Mouse (Mus musculus) midbrain, embryonic 12.5 days (tissue): ENCODE results near the gene Oprm1. TPM values are rescaled to one million over a fixed set of nuclear protein-coding genes. Genes with fewer than 3 reads are reported as not detected.

Experiments used
- ATAC-seq: fragments of 200-750 bp; cut with Nextera tagmentation; 2 replicates; pipeline ENCODE4 v1.8.0; 2017; ENCODE audit warnings: low read depth, moderate TSS enrichment, moderate library complexity; ENCODE audit not compliant: low FRiP score
- H3K27ac ChIP-seq: fragments of 300-500 bp; sonication (generic); replicated peaks from 2 replicates; pipeline ENCODE4 v1.5.1; 2016; ENCODE audit warnings: mild to moderate bottlenecking
- H3K27me3 ChIP-seq: fragments of 300-500 bp; sonication (generic); 2 replicates; pipeline ENCODE4 v1.6.1; 2016; ENCODE audit warnings: mild to moderate bottlenecking
- H3K36me3 ChIP-seq: fragments of 300-500 bp; sonication (generic); 2 replicates; pipeline ENCODE4 v1.6.1; 2016
- H3K4me1 ChIP-seq: fragments of 300-500 bp; sonication (generic); 2 replicates; pipeline ENCODE4 v1.6.1; 2016
- H3K4me2 ChIP-seq: fragments of 300-500 bp; sonication (generic); replicated peaks from 2 replicates; pipeline ENCODE4 v1.6.1; 2016; ENCODE audit warnings: mild to moderate bottlenecking, moderate library complexity
- H3K4me3 ChIP-seq: fragments of 300-500 bp; sonication (generic); 2 replicates; pipeline ENCODE4 v1.5.1; 2016; ENCODE audit warnings: mild to moderate bottlenecking
- H3K9ac ChIP-seq: fragments of 300-500 bp; sonication (generic); replicated peaks from 2 replicates; pipeline ENCODE4 v1.6.1; 2016; ENCODE audit warnings: mild to moderate bottlenecking, moderate library complexity
- H3K9me3 ChIP-seq: fragments of 300-500 bp; sonication (generic); 2 replicates; pipeline ENCODE4 v1.6.1; 2016; ENCODE audit warnings: mild to moderate bottlenecking
- WGBS: fragments of 180-500 bp; shearing (Covaris S2); methylation state at CpG from one replicate; pipeline ENCODE4 v1.1.7; 2016; 5-methylcytosine and 5-hydroxymethylcytosine counted together
- polyA plus RNA-seq: library from polyadenylated mRNA; unstranded; fragments of >200 nt; fragmentation: Nextera tagmentation; extraction: Ambion mirVana; gene quantifications from 2 replicates; pipeline ENCODE4 v1.2.1, GENCODE M21; 2016

Oprm1 gene
- 0.13 and 0.26 TPM in 2 replicates for polyA plus RNA-seq

- WGBS: 92% methylated on average over 3 of the region's 3 CpGs
- no peak within 1 kb of the TSS for H3K4me3 ChIP-seq
- no peak within 1 kb of the TSS for H3K9ac ChIP-seq
- H3K9me3 ChIP-seq: no peaks in the 10 kb centered on the region
- no peak for ATAC-seq
- H3K27ac ChIP-seq: no peak within 1 kb of the TSS
- H3K4me2 ChIP-seq: no peak within 1 kb of the TSS
- no peaks in the 10 kb centered on the region for H3K4me1 ChIP-seq
- H3K36me3 ChIP-seq: no peaks in the 10 kb centered on the region
- H3K27me3 ChIP-seq: no peaks in the 10 kb centered on the region
These were observed at the start of gene Oprm1 for GRCm38 (mm10) chr10:6758206-6758605. Gene Oprm1 (plus strand): TSS chr10:6758506.

DNA sequence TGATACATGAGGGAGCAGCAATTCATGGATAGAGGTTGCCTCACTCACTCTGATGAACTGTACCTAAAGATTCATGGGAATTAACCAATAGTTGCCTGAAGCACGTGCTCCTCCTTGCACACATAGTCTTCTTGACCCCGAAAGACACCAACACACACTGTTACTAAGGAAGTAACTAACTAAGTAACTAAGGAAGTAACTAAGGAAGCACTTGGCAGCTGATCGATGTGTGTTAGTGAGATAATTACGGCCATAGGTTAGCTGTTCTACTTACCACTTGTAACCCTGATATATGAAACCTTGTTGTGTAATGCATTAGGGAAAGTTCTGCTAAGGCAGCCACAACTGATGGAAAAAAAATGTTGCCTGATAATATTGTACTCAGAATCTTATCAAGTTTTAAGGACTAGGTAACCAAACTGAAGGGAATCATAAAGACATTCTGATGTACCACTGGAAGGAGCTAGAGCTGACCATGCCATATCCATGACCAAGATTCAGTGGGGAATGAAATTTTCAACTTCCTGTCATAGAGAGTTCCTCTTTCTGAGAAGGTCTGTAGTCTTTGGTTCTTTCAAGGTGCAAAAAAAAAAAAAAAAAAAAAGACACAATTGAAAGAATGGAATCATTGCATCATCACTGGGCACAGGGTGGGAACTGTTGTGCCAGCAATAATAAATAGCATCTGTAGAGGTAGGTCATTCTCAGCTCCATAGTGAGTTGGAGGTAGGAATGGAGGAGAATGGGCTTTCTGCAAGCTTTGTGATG, 40.9 kb upstream of the Oprm1 start:
- Histone ChIP-seq H3K27ac (no peak overlapping the region), H3K36me3 (no peaks in the 10 kb centered on the region), H3K4me1 (no peaks in the 10 kb centered on the region), H3K4me2 (no peak overlapping the region), H3K4me3 (no peak overlapping the region), H3K9ac (no peak overlapping the region), H3K27me3 (no peaks in the 10 kb centered on the region), H3K9me3 (no peaks in the 10 kb centered on the region)
- 85% methylated on average over 4 of the region's 4 CpGs for WGBS
- ATAC-seq: no peak

- Histone ChIP-seq H3K27ac (no peak overlapping the region), H3K9ac (no peak overlapping the region), H3K9me3 (0 out of 2 replicates have a peak, but pooled peaks cover 3% of the 10 kb centered on the region), H3K4me1 (no peaks in the 10 kb centered on the region), H3K4me3 (no peak overlapping the region), H3K4me2 (no peak overlapping the region), H3K27me3 (no peaks in the 10 kb centered on the region), H3K36me3 (no peaks in the 10 kb centered on the region)
- no peak for ATAC-seq
- 76% methylated on average over 1 of the region's 1 CpGs for WGBS
These were observed 34.5 kb upstream of the Oprm1 start for GRCm38 (mm10) chr10:6723765-6724164.

- Histone ChIP-seq H3K4me1 (no peaks in the 10 kb centered on the region), H3K9ac (no peak overlapping the region), H3K4me3 (no peak overlapping the region), H3K36me3 (no peaks in the 10 kb centered on the region), H3K27ac (no peak overlapping the region), H3K9me3 (0 out of 2 replicates have a peak, but pooled peaks cover 3% of the 10 kb centered on the region), H3K27me3 (no peaks in the 10 kb centered on the region), H3K4me2 (no peak overlapping the region)
- no peak for ATAC-seq
- WGBS: 91% methylated on average over 3 of the region's 3 CpGs
These were observed 29.8 kb upstream of the Oprm1 start for GRCm38 (mm10) chr10:6728469-6728868.

GRCm38 (mm10) chr10:6753375-6753774, 4.9 kb upstream of the Oprm1 start:
- WGBS: 94% methylated on average over 5 of the region's 5 CpGs
- Histone ChIP-seq H3K4me1 (no peaks in the 10 kb centered on the region), H3K9ac (no peak overlapping the region), H3K4me2 (no peak overlapping the region), H3K27me3 (no peaks in the 10 kb centered on the region), H3K36me3 (no peaks in the 10 kb centered on the region), H3K4me3 (no peak overlapping the region), H3K27ac (no peak overlapping the region), H3K9me3 (no peaks in the 10 kb centered on the region)
- ATAC-seq: no peak

GRCm38 (mm10) chr10:6761287-6761811, 3.0 kb downstream of the Oprm1 start, which contains the start of gene Gm10945:
Gene Gm10945 (minus strand): TSS chr10:6761761.
- Histone ChIP-seq H3K4me3 (no peak within 1 kb of the TSS), H3K36me3 (no peaks in the 10 kb centered on the region), H3K27ac (no peak within 1 kb of the TSS), H3K27me3 (no peaks in the 10 kb centered on the region), H3K9me3 (no peaks in the 10 kb centered on the region), H3K4me2 (no peak within 1 kb of the TSS), H3K9ac (no peak within 1 kb of the TSS), H3K4me1 (no peaks in the 10 kb centered on the region)
- 98% methylated on average over 2 of the region's 2 CpGs for WGBS
- ATAC-seq: no peak

DNA sequence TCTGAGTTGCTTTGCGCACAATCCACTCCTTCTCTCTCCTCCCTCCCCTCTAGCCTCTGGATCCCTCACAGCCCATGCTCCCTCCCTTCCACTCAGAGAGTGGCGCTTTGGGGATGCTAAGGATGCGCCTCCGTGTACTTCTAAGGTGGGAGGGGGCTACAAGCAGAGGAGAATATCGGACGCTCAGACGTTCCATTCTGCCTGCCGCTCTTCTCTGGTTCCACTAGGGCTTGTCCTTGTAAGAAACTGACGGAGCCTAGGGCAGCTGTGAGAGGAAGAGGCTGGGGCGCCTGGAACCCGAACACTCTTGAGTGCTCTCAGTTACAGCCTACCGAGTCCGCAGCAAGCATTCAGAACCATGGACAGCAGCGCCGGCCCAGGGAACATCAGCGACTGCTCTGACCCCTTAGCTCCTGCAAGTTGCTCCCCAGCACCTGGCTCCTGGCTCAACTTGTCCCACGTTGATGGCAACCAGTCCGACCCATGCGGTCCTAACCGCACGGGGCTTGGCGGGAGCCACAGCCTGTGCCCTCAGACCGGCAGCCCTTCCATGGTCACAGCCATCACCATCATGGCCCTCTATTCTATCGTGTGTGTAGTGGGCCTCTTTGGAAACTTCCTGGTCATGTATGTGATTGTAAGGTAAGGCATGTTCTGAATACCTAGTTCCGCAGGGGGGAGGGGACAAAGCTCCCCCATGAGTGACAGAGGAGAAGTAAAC, 30.4 kb downstream of the Oprm1 start:
- Histone ChIP-seq H3K27ac (no peak overlapping the region), H3K4me3 (peak overlapping the region; percentile 34), H3K9me3 (no peaks in the 10 kb centered on the region), H3K9ac (0 out of 2 replicates have a peak overlapping the region, but pooled peaks have one; percentile 37), H3K4me2 (peak overlapping the region; percentile 49), H3K36me3 (no peaks in the 10 kb centered on the region), H3K27me3 (peaks cover 4% of the 10 kb centered on the region), H3K4me1 (no peaks in the 10 kb centered on the region; the same call in 1 of the 2 replicates)
- 4% methylated on average over 25 of the region's 25 CpGs for WGBS
- ATAC-seq: peak; percentile 85

DNA sequence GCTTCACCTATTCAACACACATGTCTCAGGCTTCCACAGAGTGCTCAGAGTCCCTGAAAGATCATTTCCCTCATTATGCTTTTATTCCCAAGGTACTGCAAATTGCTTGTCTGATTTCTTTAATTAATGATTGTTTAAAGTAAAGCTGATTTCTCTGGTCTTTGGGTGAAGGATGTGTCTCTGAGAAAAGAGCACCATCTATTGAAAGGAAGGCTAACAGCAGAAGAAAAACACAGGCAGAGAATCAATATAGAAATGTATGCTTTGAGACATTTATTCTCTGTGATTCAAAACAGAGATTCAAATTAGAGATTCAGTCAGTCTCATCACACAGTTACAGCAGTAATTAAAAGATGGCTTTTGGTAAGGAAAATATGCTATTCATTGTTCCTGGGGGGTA, 31.9 kb downstream of the Oprm1 start:
- peaks cover 4% of the 10 kb centered on the region for H3K27me3 ChIP-seq
- no peaks in the 10 kb centered on the region for H3K9me3 ChIP-seq
- no peaks in the 10 kb centered on the region for H3K36me3 ChIP-seq
- no peaks in the 10 kb centered on the region; the same call in 1 of the 2 replicates for H3K4me1 ChIP-seq
- no peak overlapping the region for H3K4me3 ChIP-seq
- no peak overlapping the region for H3K4me2 ChIP-seq
- no peak overlapping the region for H3K27ac ChIP-seq
- no peak overlapping the region for H3K9ac ChIP-seq
- no peak for ATAC-seq

- Histone ChIP-seq H3K27ac (no peak overlapping the region), H3K9ac (no peak overlapping the region), H3K4me1 (no peaks in the 10 kb centered on the region), H3K4me3 (no peak overlapping the region), H3K36me3 (no peaks in the 10 kb centered on the region), H3K9me3 (no peaks in the 10 kb centered on the region), H3K27me3 (no peaks in the 10 kb centered on the region), H3K4me2 (no peak overlapping the region)
- WGBS: 24% methylated on average over 1 of the region's 1 CpGs
- no peak for ATAC-seq
These were observed 62.3 kb downstream of the Oprm1 start for GRCm38 (mm10) chr10:6820626-6821025.

DNA sequence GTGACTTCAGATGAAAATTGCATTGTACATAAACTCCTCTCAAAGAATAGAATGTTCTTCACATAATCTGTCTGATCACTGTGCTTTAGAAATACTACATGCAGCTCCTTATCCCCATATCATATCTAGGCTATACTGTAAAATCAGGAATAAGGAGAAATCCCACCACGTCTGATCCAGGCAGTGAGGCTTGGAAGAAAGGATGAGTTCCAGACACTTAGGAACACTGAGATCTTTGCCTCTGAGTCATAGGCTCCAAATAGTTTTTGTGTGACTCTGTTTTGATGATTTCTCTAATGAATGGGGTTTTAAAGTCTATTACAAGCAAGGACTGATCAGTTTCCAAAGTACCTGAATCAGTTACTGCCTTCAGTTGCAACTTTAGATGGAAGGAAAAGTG, 83.9 kb downstream of the Oprm1 start:
- Histone ChIP-seq H3K27me3 (no peaks in the 10 kb centered on the region), H3K36me3 (no peaks in the 10 kb centered on the region), H3K9me3 (no peaks in the 10 kb centered on the region), H3K4me3 (no peak overlapping the region), H3K4me1 (no peaks in the 10 kb centered on the region), H3K4me2 (no peak overlapping the region), H3K27ac (no peak overlapping the region), H3K9ac (no peak overlapping the region)
- WGBS: 86% methylated on average over 1 of the region's 1 CpGs
- no peak for ATAC-seq

DNA sequence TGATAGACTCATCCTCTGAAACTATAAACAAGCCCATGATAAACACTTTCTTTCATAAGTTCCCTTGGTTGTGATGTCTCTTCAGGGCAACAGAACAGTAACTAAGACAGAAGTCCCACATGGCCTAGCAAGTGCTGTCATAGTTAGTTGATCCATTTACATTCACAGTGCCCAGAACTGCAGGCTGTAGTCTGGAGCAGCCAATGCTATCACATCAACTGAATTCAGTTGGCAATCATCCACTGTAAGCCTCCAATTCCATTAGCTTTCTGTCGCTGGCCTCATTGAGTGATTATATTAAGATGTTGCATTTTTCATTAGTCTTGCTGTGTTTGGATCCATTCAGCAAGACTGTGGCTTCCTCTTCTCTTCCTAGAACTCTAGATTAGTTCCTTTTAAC, 88.0 kb downstream of the Oprm1 start:
- Histone ChIP-seq H3K36me3 (no peaks in the 10 kb centered on the region), H3K9ac (no peak overlapping the region), H3K4me3 (no peak overlapping the region), H3K27me3 (no peaks in the 10 kb centered on the region), H3K4me1 (no peaks in the 10 kb centered on the region), H3K9me3 (no peaks in the 10 kb centered on the region), H3K27ac (no peak overlapping the region), H3K4me2 (no peak overlapping the region)
- no peak for ATAC-seq
- WGBS: 76% methylated on average over 1 of the region's 1 CpGs

GRCm38 (mm10) chr10:6848162-6848754, 90.0 kb downstream of the Oprm1 start:
- H3K27ac ChIP-seq: no peak overlapping the region
- H3K9me3 ChIP-seq: no peaks in the 10 kb centered on the region
- WGBS: 47% methylated on average over 7 of the region's 7 CpGs
- H3K9ac ChIP-seq: no peak overlapping the region
- peak; percentile 63; the same call in 1 of the 2 replicates for ATAC-seq
- no peaks in the 10 kb centered on the region for H3K36me3 ChIP-seq
- H3K4me2 ChIP-seq: no peak overlapping the region
- H3K27me3 ChIP-seq: no peaks in the 10 kb centered on the region
- no peaks in the 10 kb centered on the region for H3K4me1 ChIP-seq
- H3K4me3 ChIP-seq: no peak overlapping the region
